Mouse (Mus musculus) ES-E14 (cell line): ENCODE results near the gene Tmprss9.

Experiments
- CHD2 ChIP-seq: IDR thresholded peaks from 2 replicates; pipeline ENCODE4 v1.6.1; 2014; ENCODE audit warnings: mild to moderate bottlenecking, low read depth, low read length, inconsistent platforms
- HCFC1 ChIP-seq: IDR thresholded peaks from 2 replicates; pipeline ENCODE4 v1.6.1; 2012; ENCODE audit warnings: low read length, inconsistent platforms, borderline replicate concordance; ENCODE audit not compliant: insufficient read depth
- MAFK ChIP-seq: IDR thresholded peaks from 2 replicates; pipeline ENCODE4 v1.6.1; 2014; ENCODE audit warnings: mild to moderate bottlenecking, low read depth, low read length, inconsistent platforms; ENCODE audit not compliant: insufficient read depth
- ZC3H11A ChIP-seq: IDR thresholded peaks from 2 replicates; pipeline ENCODE4 v1.6.1; 2012; ENCODE audit warnings: low read depth, mild to moderate bottlenecking, inconsistent platforms, low read length, borderline replicate concordance
- ZNF384 ChIP-seq: IDR thresholded peaks from 2 replicates; pipeline ENCODE4 v1.6.1; 2012; ENCODE audit warnings: low read depth, low read length, inconsistent platforms

DNA sequence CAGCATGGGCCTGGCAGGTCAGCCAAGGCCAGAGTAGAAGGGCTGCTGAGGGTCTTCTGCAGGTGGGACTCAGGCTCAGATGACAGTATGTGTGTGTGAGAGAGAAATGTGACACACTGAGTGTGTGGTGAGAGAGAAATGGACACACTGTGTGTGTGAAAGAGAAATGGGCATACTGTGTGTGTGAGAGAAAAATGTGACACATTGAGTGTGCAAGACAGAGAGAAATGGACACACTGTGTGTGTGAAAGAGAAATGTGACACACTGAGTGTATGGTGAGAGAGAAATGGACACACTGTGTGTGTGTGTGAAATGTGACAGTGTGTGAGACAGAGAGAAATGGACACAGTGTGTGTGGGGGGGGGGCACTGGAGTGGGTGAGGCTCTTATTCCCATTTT is 40.2 kb downstream of the Tmprss9 start:
- TF ChIP-seq MAFK (no peak), HCFC1 (no peak), ZNF384 (no peak), ZC3H11A (no peak), CHD2 (no peak)
